Mouse (Mus musculus): ENCODE measurements around the gene 0610030E20Rik. TPM values are rescaled to one million over a fixed set of nuclear protein-coding genes. Genes with fewer than 3 reads are reported as not detected.
A peak's percentile ranks its signal among the peaks of the same experiment; 100 is the strongest.

0610030E20Rik gene
- polyA plus RNA-seq, 1 experiment from 2014 or later = 20.9 TPM

DNA sequence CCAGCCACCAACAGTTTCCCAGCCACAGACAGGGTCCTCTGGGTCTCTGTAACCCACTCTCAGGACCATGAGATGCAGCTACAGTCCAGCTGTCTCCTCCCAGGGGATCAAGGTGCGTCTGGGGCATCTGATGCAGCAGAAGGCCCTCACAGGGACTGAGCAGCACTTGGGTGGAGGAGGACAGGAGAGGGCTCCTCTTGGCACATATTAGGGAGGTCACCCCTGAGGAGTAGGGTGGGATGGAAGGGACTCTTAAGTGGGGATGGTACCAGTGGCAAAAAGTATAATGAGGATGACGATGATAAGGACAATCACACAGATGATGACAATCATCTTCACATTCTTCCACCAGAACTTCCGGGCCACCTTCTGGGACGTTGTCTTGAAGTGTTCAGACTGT, 38.1 kb downstream of the 0610030E20Rik start:
- Histone ChIP-seq H3K4me1 (replicated peaks; ENCODE audit: control insufficient read depth, insufficient read depth, low read length) (peaks cover 8% of the 10 kb centered on the region), H3K9ac (replicated peaks; ENCODE audit: low read depth, low read length) (no peak overlapping the region), H3K4me2 (ENCODE audit: low read length) (no peak overlapping the region), H3K27ac (ENCODE audit: low read length) (no peak overlapping the region), H3K9me3 (ENCODE audit: control insufficient read depth, low read length) (no peaks in the 10 kb centered on the region), H3K4me3 (replicated peaks; ENCODE audit: low read length) (no peak overlapping the region), H3K36me3 (ENCODE audit: control insufficient read depth, insufficient read depth) (no peaks in the 10 kb centered on the region), H3K27me3 (replicated peaks; ENCODE audit: control insufficient read depth, insufficient read depth, low read length) (peaks cover 7% of the 10 kb centered on the region)
- ATAC-seq = no peak
- WGBS = 89% methylated on average over 4 of the region's 4 CpGs

DNA sequence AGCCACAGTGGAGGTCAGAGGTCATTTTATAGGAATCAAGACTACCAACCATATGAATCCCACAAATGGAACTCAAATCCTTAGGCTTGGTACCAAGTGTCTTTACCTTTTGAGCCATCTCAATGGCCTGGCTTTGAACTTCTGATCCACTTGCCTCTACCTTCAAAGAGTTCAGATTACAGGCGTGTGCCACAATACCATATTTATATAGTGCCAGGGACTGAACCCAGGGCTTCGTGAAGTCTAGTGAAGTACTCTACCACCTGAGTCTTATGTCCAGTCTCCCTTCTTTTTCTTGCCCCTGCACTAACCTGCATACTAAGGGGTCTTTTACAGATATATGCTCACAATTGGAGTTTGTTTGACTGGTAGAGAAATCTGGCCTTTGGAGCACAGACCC, 39.4 kb downstream of the 0610030E20Rik start:
- peaks cover 11% of the 10 kb centered on the region for H3K4me1 ChIP-seq (replicated peaks; ENCODE audit: control insufficient read depth, insufficient read depth, low read length)
- WGBS = 86% methylated on average over 2 of the region's 2 CpGs
- no peaks in the 10 kb centered on the region for H3K9me3 ChIP-seq (ENCODE audit: control insufficient read depth, low read length)
- no peak overlapping the region for H3K9ac ChIP-seq (replicated peaks; ENCODE audit: low read depth, low read length)
- no peak for ATAC-seq
- H3K4me2 ChIP-seq (ENCODE audit: low read length) = no peak overlapping the region
- H3K27ac ChIP-seq (ENCODE audit: low read length) = no peak overlapping the region
- no peaks in the 10 kb centered on the region for H3K36me3 ChIP-seq (ENCODE audit: control insufficient read depth, insufficient read depth)
- no peak overlapping the region for H3K4me3 ChIP-seq (replicated peaks; ENCODE audit: low read length)
- H3K27me3 ChIP-seq (replicated peaks; ENCODE audit: control insufficient read depth, insufficient read depth, low read length) = peaks cover 1% of the 10 kb centered on the region; the same call in 1 of the 2 replicates

DNA sequence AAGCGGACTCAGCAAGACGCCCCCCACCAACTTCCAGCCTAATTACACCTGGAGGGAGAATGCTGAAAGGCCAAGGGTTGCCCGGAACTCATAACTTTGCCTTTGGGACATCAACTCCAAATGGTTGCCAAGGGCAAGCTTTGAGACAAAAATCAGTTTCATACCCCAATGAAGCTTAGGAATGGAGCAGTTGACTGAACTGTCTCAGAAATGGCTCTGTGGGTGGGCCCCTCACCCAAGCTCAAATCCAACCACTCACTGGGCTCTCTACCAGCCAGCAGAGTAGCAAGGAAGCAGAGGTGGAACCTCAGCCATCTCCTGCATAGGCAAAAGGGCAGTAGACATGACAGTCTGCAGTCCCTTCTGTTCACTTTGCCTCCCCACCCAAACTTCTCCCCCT, 40.7 kb downstream of the 0610030E20Rik start:
- Histone ChIP-seq H3K9ac (replicated peaks; ENCODE audit: low read depth, low read length) (no peak overlapping the region), H3K27ac (ENCODE audit: low read length) (no peak overlapping the region), H3K4me2 (ENCODE audit: low read length) (no peak overlapping the region), H3K4me1 (replicated peaks; ENCODE audit: control insufficient read depth, insufficient read depth, low read length) (peaks cover 11% of the 10 kb centered on the region), H3K9me3 (ENCODE audit: control insufficient read depth, low read length) (no peaks in the 10 kb centered on the region), H3K4me3 (replicated peaks; ENCODE audit: low read length) (no peak overlapping the region), H3K36me3 (ENCODE audit: control insufficient read depth, insufficient read depth) (no peaks in the 10 kb centered on the region), H3K27me3 (replicated peaks; ENCODE audit: control insufficient read depth, insufficient read depth, low read length) (no peaks in the 10 kb centered on the region; the same call in 1 of the 2 replicates)
- WGBS = 70% methylated on average over 3 of the region's 3 CpGs
- ATAC-seq = no peak

DNA sequence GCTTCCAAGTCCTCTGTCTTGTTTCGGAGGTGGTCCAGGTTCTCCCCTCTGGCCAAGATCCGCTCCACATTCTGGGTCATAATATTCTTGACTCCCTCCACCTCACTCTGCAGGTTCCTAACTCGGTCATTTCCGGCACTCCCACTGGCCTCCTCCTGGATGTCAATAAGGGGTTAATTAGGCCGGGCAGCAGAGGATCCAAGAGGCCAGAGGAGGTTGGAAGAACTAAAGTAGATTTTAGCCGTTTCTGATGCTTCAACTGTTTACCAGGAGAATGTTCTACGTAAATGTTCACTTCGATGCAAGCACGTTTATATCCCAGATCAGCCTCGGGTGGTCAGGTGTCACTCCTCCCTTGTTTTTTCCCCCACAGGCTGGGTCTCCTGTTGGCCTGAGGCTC, 41.1 kb downstream of the 0610030E20Rik start:
- Histone ChIP-seq H3K9ac (replicated peaks; ENCODE audit: low read depth, low read length) (no peak overlapping the region), H3K36me3 (ENCODE audit: control insufficient read depth, insufficient read depth) (no peaks in the 10 kb centered on the region), H3K27ac (ENCODE audit: low read length) (no peak overlapping the region), H3K27me3 (replicated peaks; ENCODE audit: control insufficient read depth, insufficient read depth, low read length) (no peaks in the 10 kb centered on the region; the same call in 1 of the 2 replicates), H3K4me3 (replicated peaks; ENCODE audit: low read length) (no peak overlapping the region), H3K9me3 (ENCODE audit: control insufficient read depth, low read length) (no peaks in the 10 kb centered on the region), H3K4me1 (replicated peaks; ENCODE audit: control insufficient read depth, insufficient read depth, low read length) (peaks cover 11% of the 10 kb centered on the region), H3K4me2 (ENCODE audit: low read length) (no peak overlapping the region)
- WGBS = 67% methylated on average over 10 of the region's 10 CpGs
- ATAC-seq = no peak

DNA sequence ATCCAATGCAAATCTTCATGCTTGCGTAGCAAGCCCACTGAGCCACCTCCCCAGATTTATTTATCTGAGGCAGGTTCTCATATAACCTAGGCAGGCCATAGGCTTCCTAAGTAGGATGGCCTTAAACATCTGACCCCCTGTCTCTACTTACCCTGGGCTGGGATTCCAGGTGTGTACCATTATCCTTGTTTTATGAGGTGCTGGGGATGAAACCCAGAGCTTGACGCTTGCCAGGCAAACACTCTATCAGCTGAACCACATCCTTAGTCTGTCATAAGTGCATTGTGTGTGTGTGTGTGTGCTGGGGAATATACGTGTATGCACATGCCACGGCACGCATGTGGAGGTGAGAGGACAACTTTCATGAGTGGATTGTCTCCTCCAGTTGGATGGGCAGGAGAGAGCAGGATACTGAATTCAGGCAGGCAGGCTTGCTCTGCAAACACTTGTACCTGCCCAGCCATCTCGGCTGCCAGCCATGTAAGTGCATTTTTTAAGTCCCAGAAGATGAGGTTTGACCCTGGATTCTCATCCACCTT, 41.7 kb downstream of the 0610030E20Rik start:
- Histone ChIP-seq H3K27me3 (replicated peaks; ENCODE audit: control insufficient read depth, insufficient read depth, low read length) (no peaks in the 10 kb centered on the region; the same call in 1 of the 2 replicates), H3K4me1 (replicated peaks; ENCODE audit: control insufficient read depth, insufficient read depth, low read length) (peaks cover 11% of the 10 kb centered on the region), H3K4me2 (ENCODE audit: low read length) (no peak overlapping the region), H3K27ac (ENCODE audit: low read length) (no peak overlapping the region), H3K9me3 (ENCODE audit: control insufficient read depth, low read length) (no peaks in the 10 kb centered on the region), H3K4me3 (replicated peaks; ENCODE audit: low read length) (no peak overlapping the region), H3K9ac (replicated peaks; ENCODE audit: low read depth, low read length) (no peak overlapping the region), H3K36me3 (ENCODE audit: control insufficient read depth, insufficient read depth) (no peaks in the 10 kb centered on the region)
- ATAC-seq = no peak
- WGBS = 91% methylated on average over 6 of the region's 6 CpGs

DNA sequence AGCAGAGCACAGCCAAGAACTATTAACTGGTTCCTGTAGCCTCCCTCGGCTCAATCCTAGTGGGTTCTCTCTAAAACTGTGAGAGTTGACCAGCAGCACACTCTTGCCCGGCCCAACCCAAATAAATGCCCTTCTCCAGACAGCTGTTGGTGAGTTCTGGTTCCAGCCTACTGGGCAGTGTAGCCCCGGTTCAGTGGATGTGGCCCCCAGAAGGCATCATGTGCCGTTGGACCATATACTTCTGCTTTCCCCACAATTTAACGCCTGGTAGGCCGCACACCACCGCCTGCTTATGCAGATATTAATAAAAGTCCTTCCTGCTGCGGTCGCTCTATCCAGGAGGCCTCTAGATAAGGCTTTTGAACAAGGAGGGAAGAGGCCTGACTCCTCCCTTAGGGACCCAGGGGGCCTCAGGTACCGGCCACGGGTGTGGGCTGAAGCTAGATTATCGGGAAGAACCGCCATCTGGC, 42.4 kb downstream of the 0610030E20Rik start:
- Histone ChIP-seq H3K4me2 (ENCODE audit: low read length) (peak overlapping the region; percentile 57), H3K4me1 (replicated peaks; ENCODE audit: control insufficient read depth, insufficient read depth, low read length) (peaks cover 11% of the 10 kb centered on the region), H3K9ac (replicated peaks; ENCODE audit: low read depth, low read length) (peak overlapping the region; percentile 52), H3K4me3 (replicated peaks; ENCODE audit: low read length) (peak overlapping the region; percentile 34), H3K36me3 (ENCODE audit: control insufficient read depth, insufficient read depth) (no peaks in the 10 kb centered on the region), H3K27me3 (replicated peaks; ENCODE audit: control insufficient read depth, insufficient read depth, low read length) (no peaks in the 10 kb centered on the region; the same call in 1 of the 2 replicates), H3K9me3 (ENCODE audit: control insufficient read depth, low read length) (no peaks in the 10 kb centered on the region), H3K27ac (ENCODE audit: low read length) (no peak overlapping the region)
- ATAC-seq = peak; percentile 12; the same call in 1 of the 2 replicates
- 35% methylated on average over 13 of the region's 13 CpGs for WGBS

DNA sequence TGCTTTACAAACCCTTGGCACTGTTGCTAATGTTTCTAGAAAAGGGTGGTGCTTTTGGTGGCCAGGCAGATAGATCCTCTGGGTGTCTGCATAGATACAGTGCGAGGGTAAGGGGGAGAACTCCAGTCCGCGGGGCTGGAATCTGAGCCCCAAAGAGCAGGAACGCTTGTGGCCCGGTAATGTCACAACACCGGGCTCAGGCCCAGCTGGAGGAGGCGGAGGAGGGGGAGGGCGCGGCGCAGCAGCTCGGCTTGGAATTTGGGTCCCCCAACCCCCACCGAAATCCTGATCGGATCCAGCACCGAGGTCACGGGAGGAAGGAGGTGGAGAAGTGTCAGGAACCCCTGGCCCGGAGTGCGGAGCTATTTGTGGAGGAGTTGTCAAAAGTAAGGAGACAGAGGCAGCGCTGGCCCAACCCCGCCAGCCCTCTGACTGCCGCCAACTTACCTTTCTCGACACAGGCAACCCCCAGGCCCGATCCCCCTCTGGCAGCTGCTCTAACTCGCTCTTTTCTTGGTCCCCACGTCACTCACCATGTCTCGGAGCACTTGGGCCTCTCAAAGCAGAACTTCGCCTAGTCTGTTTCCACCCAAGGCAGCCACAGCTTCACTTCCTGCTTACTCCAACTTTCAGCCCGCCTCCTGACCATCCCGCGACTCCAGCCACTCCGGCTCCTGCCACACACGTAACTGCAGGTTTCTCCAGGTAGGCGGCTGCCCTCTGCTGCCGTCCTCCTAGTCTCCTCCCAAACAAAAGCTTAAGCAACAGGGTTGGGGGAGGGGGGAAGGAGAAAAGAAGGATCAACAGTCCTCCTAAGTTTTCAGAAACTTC, 43.0 kb downstream of the 0610030E20Rik start, which contains the start of gene Vamp8:
Vamp8 (minus strand) TSS at position 763 of the 831 bp plus-strand sequence.
- WGBS = 1% methylated on average over 32 of the region's 33 CpGs
- H3K4me3 ChIP-seq (replicated peaks; ENCODE audit: low read length) = peak within 1 kb of the TSS; percentile 34
- peak within 1 kb of the TSS; percentile 52 for H3K9ac ChIP-seq (replicated peaks; ENCODE audit: low read depth, low read length)
- H3K4me2 ChIP-seq (ENCODE audit: low read length) = peak within 1 kb of the TSS; percentile 57
- H3K4me1 ChIP-seq (replicated peaks; ENCODE audit: control insufficient read depth, insufficient read depth, low read length) = peaks cover 11% of the 10 kb centered on the region
- no peaks in the 10 kb centered on the region; the same call in 1 of the 2 replicates for H3K27me3 ChIP-seq (replicated peaks; ENCODE audit: control insufficient read depth, insufficient read depth, low read length)
- H3K36me3 ChIP-seq (ENCODE audit: control insufficient read depth, insufficient read depth) = no peaks in the 10 kb centered on the region
- ATAC-seq = peak; percentile 38; the same call in 1 of the 2 replicates
- H3K27ac ChIP-seq (ENCODE audit: low read length) = no peak within 1 kb of the TSS
- H3K9me3 ChIP-seq (ENCODE audit: control insufficient read depth, low read length) = no peaks in the 10 kb centered on the region

DNA sequence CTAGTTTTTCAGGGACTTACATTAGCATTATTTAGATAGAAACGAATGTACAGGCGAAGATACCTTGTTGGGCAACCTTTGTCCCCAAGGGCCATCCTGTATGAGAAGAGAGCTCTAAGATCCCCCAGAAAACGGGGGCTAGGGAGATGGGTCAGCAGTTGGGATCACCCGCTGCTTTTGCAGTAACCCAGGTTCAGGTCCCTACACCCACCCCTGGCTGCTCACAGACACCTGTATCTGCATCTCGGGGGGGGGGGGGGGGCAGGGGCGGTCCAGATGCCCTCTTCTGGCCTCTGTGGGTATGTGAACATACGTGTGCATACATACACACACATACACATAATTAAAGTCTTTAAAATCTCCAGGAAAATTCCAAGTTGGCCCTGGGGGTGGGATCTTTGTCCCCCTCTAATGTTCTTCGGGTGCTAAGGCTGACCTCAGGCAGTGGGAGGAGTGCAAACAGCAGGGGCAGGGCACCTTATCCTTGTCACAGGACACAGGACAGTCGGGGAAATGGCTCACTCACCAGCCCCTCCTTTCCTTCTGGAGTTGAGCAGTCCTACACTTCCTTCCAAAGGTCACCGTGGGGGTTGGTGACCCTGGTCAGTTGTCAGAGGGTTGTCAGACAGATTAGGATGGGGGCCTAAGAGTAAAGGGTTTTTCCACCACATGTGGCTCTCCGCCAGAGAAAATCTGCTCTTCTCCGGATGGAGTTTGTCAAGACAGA, 43.8 kb downstream of the 0610030E20Rik start:
- Histone ChIP-seq H3K27me3 (replicated peaks; ENCODE audit: control insufficient read depth, insufficient read depth, low read length) (no peaks in the 10 kb centered on the region; the same call in 1 of the 2 replicates), H3K4me1 (replicated peaks; ENCODE audit: control insufficient read depth, insufficient read depth, low read length) (peaks cover 11% of the 10 kb centered on the region), H3K9ac (replicated peaks; ENCODE audit: low read depth, low read length) (no peak overlapping the region), H3K36me3 (ENCODE audit: control insufficient read depth, insufficient read depth) (no peaks in the 10 kb centered on the region), H3K4me3 (replicated peaks; ENCODE audit: low read length) (no peak overlapping the region; the same call in 1 of the 2 replicates), H3K4me2 (ENCODE audit: low read length) (peak overlapping the region; percentile 57; the same call in 1 of the 2 replicates), H3K9me3 (ENCODE audit: control insufficient read depth, low read length) (no peaks in the 10 kb centered on the region), H3K27ac (ENCODE audit: low read length) (no peak overlapping the region)
- 27% methylated on average over 11 of the region's 12 CpGs for WGBS
- ATAC-seq = no peak

DNA sequence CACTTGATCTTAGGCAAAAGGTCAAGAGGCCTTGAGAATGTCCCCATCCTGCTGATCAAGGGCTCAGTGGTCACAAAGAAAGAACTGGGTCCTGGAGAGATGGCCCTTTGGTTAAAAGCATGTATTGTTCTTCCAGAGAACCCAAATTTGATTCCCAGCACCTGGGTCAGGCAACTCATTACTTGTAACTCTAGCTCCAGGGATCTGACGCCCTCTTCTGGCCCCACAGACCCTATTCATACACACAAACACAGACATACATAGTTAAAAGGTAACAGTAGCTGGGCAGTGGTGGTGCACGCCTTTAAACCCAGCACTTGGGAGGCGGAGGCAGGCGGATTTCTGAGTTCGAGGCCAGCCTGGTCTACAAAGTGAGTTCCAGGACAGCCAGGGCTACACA, 45.2 kb downstream of the 0610030E20Rik start:
- no peak for ATAC-seq
- 88% methylated on average over 5 of the region's 5 CpGs for WGBS
- no peak overlapping the region for H3K9ac ChIP-seq (replicated peaks; ENCODE audit: low read depth, low read length)

More for the DNA sequence above, 45.2 kb downstream of the 0610030E20Rik start:
- H3K27me3 ChIP-seq (replicated peaks; ENCODE audit: control insufficient read depth, insufficient read depth, low read length) = no peaks in the 10 kb centered on the region; the same call in 1 of the 2 replicates
- H3K27ac ChIP-seq (ENCODE audit: low read length) = no peak overlapping the region
- H3K4me3 ChIP-seq (replicated peaks; ENCODE audit: low read length) = no peak overlapping the region
- H3K9me3 ChIP-seq (ENCODE audit: control insufficient read depth, low read length) = no peaks in the 10 kb centered on the region
- H3K4me2 ChIP-seq (ENCODE audit: low read length) = no peak overlapping the region
- peaks cover 11% of the 10 kb centered on the region for H3K4me1 ChIP-seq (replicated peaks; ENCODE audit: control insufficient read depth, insufficient read depth, low read length)
- no peaks in the 10 kb centered on the region for H3K36me3 ChIP-seq (ENCODE audit: control insufficient read depth, insufficient read depth)

Data from forebrain, embryonic 16.5 days (tissue).